Mouse (Mus musculus) gastrocnemius, postnatal 4 days (tissue): Measurements from ENCODE around the gene Lmo1. TPM values are rescaled to one million over a fixed set of nuclear protein-coding genes. Genes with fewer than 3 reads are reported as not detected.
"Not testable (repeated sequence)": the region's sequence is repeated elsewhere in the genome, so short reads cannot be mapped to it uniquely, and the experiment has no call there.

Source experiments
- DNase-seq, 2 experiments: peaks; one replicate each; pipeline ENCODE4 v3.0.0; 2021 to 2022; ENCODE audit warnings: low spot score in 2 of 2, mixed read lengths in 2 of 2
- total RNA-seq, 2 experiments: library from RNA; stranded (reverse); gene quantifications; 2 replicates each; pipeline ENCODE4 v1.2.3; 2021

The Lmo1 gene
- total RNA-seq, 2 experiments from 2014 or later = 4.9 to 5.0 TPM

- DNase-seq = peak in 1 of 2 experiments; percentile 12
Measured at GRCm38 (mm10) chr7:109115929-109116328, 59.1 kb downstream of the Lmo1 start.

GRCm38 (mm10) chr7:109115488-109115887 lies 59.5 kb downstream of the Lmo1 start:
- DNase-seq = not testable (repeated sequence)

GRCm38 (mm10) chr7:109114950-109115349 lies 60.1 kb downstream of the Lmo1 start:
- peak in 1 of 2 experiments; percentile 7 for DNase-seq

GRCm38 (mm10) chr7:109111000-109111399 lies 64.0 kb downstream of the Lmo1 start:
- no peak for DNase-seq

- DNase-seq = no peak
Measured at GRCm38 (mm10) chr7:109104894-109105293, 70.1 kb downstream of the Lmo1 start.

- no peak for DNase-seq
Measured at GRCm38 (mm10) chr7:109101167-109101566, 73.8 kb downstream of the Lmo1 start.

- no peak for DNase-seq
Measured at GRCm38 (mm10) chr7:109098145-109099018, 76.6 kb downstream of the Lmo1 start.

- DNase-seq = no peak
Measured at GRCm38 (mm10) chr7:109097203-109097602, 77.8 kb downstream of the Lmo1 start.

GRCm38 (mm10) chr7:109096618-109097017 lies 78.4 kb downstream of the Lmo1 start:
- DNase-seq = no peak

- no peak for DNase-seq
Measured at GRCm38 (mm10) chr7:109094294-109094693, 80.7 kb downstream of the Lmo1 start.

GRCm38 (mm10) chr7:109091316-109091715 lies 83.7 kb downstream of the Lmo1 start:
- not testable (repeated sequence) for DNase-seq

Other genes starting within 250 kb of the Lmo1 start
- under 1 TPM; 0.44 to 0.47 TPM for gene Nlrp10, start 245.0 kb downstream of the Lmo1 start, total RNA-seq
- gene Eif3f, start 240.8 kb downstream of the Lmo1 start, total RNA-seq = 100 to 1,000 TPM; 163 to 167 TPM
- 1 to 10 TPM; 5.7 to 8.3 TPM for gene Tub, start 224.9 kb downstream of the Lmo1 start, total RNA-seq
- 1 to 10 TPM; 1.4 to 1.7 TPM for gene Ric3, start 91.9 kb downstream of the Lmo1 start, total RNA-seq